In the genomic region with DNA sequence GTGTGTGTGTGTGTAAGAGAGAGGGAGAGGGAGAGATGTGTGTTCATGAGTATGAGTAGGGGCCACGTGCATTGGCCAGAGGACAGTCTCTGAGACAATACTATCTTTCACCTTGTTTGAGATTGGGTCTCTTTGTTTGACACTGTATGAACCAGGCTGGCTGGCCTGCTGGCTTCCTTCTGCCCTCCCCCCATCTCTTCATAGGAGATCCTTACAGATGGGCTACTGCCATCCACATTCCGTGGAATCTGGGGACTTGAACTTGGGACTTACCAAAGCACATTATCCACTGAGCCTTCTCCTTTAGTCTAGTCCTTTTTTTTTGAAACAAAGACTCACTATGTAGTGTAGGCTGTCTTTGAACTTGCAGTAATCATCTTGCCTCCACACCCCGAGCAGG, we compare ENCODE assay signal across 11 mouse cellular contexts. TPM values are rescaled to one million over a fixed set of nuclear protein-coding genes. Genes with fewer than 3 reads are reported as not detected.
A peak's percentile ranks its signal among the peaks of the same experiment; 100 is the strongest.
DNase-seq lines count a peak whose midpoint lies in the region; ATAC-seq and TF ChIP-seq lines count a peak whose summit lies in the region.
"Had no signal": no experiment of that assay in that cellular context is flagged by ENCODE, and none has a peak within 500 bp of the region (broad histone marks: within the 10 kb centered on the region; RNA-seq: fewer than 3 reads in every experiment).

No protein-coding gene starts in this region.

- peak overlapping the region; percentile 41; the same call in 1 of the 2 replicates for H3K4me3 ChIP-seq in kidney, embryonic 16.5 days (ENCODE audit: low read length)
- peak overlapping the region; percentile 51 for H3K4me3 ChIP-seq in forebrain, embryonic 10.5 days
- H3K4me3 ChIP-seq in hindbrain, postnatal 0 days (ENCODE audit: low read length), result no peak overlapping the region
- no peak overlapping the region for H3K4me3 ChIP-seq in neural tube, embryonic 12.5 days

- H3K27ac ChIP-seq in kidney, embryonic 16.5 days (ENCODE audit: low read length), result no peak overlapping the region
- peak overlapping the region; percentile 80; the same call in 1 of the 2 replicates for H3K27ac ChIP-seq in forebrain, embryonic 10.5 days
- no peak overlapping the region for H3K27ac ChIP-seq in hindbrain, postnatal 0 days
- H3K27ac ChIP-seq in neural tube, embryonic 12.5 days, result no peak overlapping the region

- no peak for ATAC-seq in kidney, embryonic 16.5 days (ENCODE audit: low FRiP score, low TSS enrichment)
- 0 out of 2 replicates have a peak, but pooled peaks have one; percentile 13 for ATAC-seq in hindbrain, postnatal 0 days
- 0 out of 2 replicates have a peak, but pooled peaks have one; percentile 15 for ATAC-seq in neural tube, embryonic 12.5 days (ENCODE audit: low FRiP score, low read depth)
- ATAC-seq in CD4-positive, CD25-positive, alpha-beta regulatory T cell, adult 4 months, result no peak

- DNase-seq in kidney, postnatal 36 days, result no peak
- no peak for DNase-seq in forebrain, embryonic 10.5 days (ENCODE audit: extremely low spot score, low spot score)
- DNase-seq in hindbrain, postnatal 0 days (ENCODE audit: low spot score), result no peak
- no peak for DNase-seq in left cerebral cortex, postnatal 4 days
- no peak for DNase-seq in ovary, postnatal 36 days (ENCODE audit: low spot score)
- DNase-seq: kidney, adult 9 months had no signal

- WGBS in kidney, embryonic 16.5 days, result 37% methylated on average over 3 of the region's 3 CpGs
- 25% methylated on average over 3 of the region's 3 CpGs for WGBS in forebrain, embryonic 10.5 days
- WGBS in hindbrain, postnatal 0 days, result 29% methylated on average over 3 of the region's 3 CpGs
- WGBS in neural tube, embryonic 12.5 days, result 23% methylated on average over 3 of the region's 3 CpGs

- peaks cover 47% of the 10 kb centered on the region for H3K4me1 ChIP-seq in kidney, embryonic 16.5 days (ENCODE audit: insufficient read depth, low read length)
- peaks cover 51% of the 10 kb centered on the region for H3K4me1 ChIP-seq in forebrain, embryonic 10.5 days
- H3K4me1 ChIP-seq in hindbrain, postnatal 0 days (ENCODE audit: insufficient read depth, low read length), result peaks cover 17% of the 10 kb centered on the region
- peaks cover 34% of the 10 kb centered on the region for H3K4me1 ChIP-seq in neural tube, embryonic 12.5 days

- intact Hi-C loops in left cerebral cortex, postnatal 4 days (cut with DNase I), result no loop called here

- no peaks in the 10 kb centered on the region for H3K9me3 ChIP-seq in kidney, embryonic 16.5 days (ENCODE audit: low read length)
- H3K9me3 ChIP-seq in forebrain, embryonic 10.5 days, result no peaks in the 10 kb centered on the region
- H3K9me3 ChIP-seq in hindbrain, postnatal 0 days (ENCODE audit: low read length), result no peaks in the 10 kb centered on the region
- no peaks in the 10 kb centered on the region for H3K9me3 ChIP-seq in neural tube, embryonic 12.5 days

- no peaks in the 10 kb centered on the region for H3K36me3 ChIP-seq in kidney, embryonic 16.5 days (ENCODE audit: insufficient read depth, low read length)
- H3K36me3 ChIP-seq in forebrain, embryonic 10.5 days (replicated peaks), result no peaks in the 10 kb centered on the region
- H3K36me3 ChIP-seq in hindbrain, postnatal 0 days (ENCODE audit: insufficient read depth, low read length), result no peaks in the 10 kb centered on the region
- no peaks in the 10 kb centered on the region for H3K36me3 ChIP-seq in neural tube, embryonic 12.5 days

- TF ChIP-seq CTCF in hindbrain, postnatal 0 days (IDR thresholded peaks at IDR 0.05; ENCODE audit: low read depth), result no peak

- peaks cover 8% of the 10 kb centered on the region for H3K27me3 ChIP-seq in kidney, embryonic 16.5 days (ENCODE audit: insufficient read depth, low read length)
- peaks cover 94% of the 10 kb centered on the region for H3K27me3 ChIP-seq in forebrain, embryonic 10.5 days (ENCODE audit: poor library complexity, severe bottlenecking)
- H3K27me3 ChIP-seq in hindbrain, postnatal 0 days (ENCODE audit: insufficient read depth, low read length), result peaks cover 17% of the 10 kb centered on the region
- peaks cover 53% of the 10 kb centered on the region for H3K27me3 ChIP-seq in neural tube, embryonic 12.5 days (replicated peaks)

- peak overlapping the region; percentile 69 for H3K4me2 ChIP-seq in kidney, embryonic 16.5 days (replicated peaks; ENCODE audit: low read depth, low read length)
- H3K4me2 ChIP-seq in hindbrain, postnatal 0 days (ENCODE audit: low read depth, low read length), result peak overlapping the region; percentile 73
- H3K4me2 ChIP-seq in neural tube, embryonic 12.5 days (replicated peaks), result peak overlapping the region; percentile 74

- H3K9ac ChIP-seq in kidney, embryonic 16.5 days (replicated peaks; ENCODE audit: low read length), result no peak overlapping the region
- no peak overlapping the region for H3K9ac ChIP-seq in hindbrain, postnatal 0 days (replicated peaks; ENCODE audit: low read length)
- peak overlapping the region; percentile 34; the same call in 1 of the 2 replicates for H3K9ac ChIP-seq in neural tube, embryonic 12.5 days

RNA-seq across cellular contexts. Expression of a gene that starts 2.2 kb away (rescaled TPM):
- 31.0 and 31.8 TPM in 2 replicates for polyA plus RNA-seq in kidney, embryonic 16.5 days (2015; fragmentation: Nextera tagmentation; extraction: Ambion mirVana)
- 10.4 and 11.2 TPM in 2 replicates for polyA plus RNA-seq in forebrain, embryonic 10.5 days (2016; fragmentation: Nextera tagmentation; extraction: Ambion mirVana)
- 6.7 and 7.0 TPM in 2 replicates for total RNA-seq in hindbrain, postnatal 0 days (2014; rRNA removed)
- 3.6 and 4.9 TPM in 2 replicates for polyA plus RNA-seq in hindbrain, postnatal 0 days (2015; fragmentation: Nextera tagmentation; extraction: Ambion mirVana)
- polyA plus RNA-seq in neural tube, embryonic 12.5 days (2016; fragmentation: Nextera tagmentation; extraction: Ambion mirVana), result 6.0 and 6.5 TPM in 2 replicates
- not detected for polyA plus RNA-seq in CD4-positive, CD25-positive, alpha-beta regulatory T cell, adult 4 months (2017; shearing (Covaris generic))
- under 1 TPM; 0.28 to 0.46 TPM for total RNA-seq in left cerebral cortex, postnatal 4 days (2021)

RNA-seq across cellular contexts. Expression of a gene that starts 8.1 kb away (rescaled TPM):
- not detected in 2 replicates for polyA plus RNA-seq in kidney, embryonic 16.5 days (2015; fragmentation: Nextera tagmentation; extraction: Ambion mirVana)
- polyA plus RNA-seq in forebrain, embryonic 10.5 days (2016; fragmentation: Nextera tagmentation; extraction: Ambion mirVana), result not detected in 2 replicates
- not detected in 2 replicates for total RNA-seq in hindbrain, postnatal 0 days (2014; rRNA removed)
- not detected in 2 replicates for polyA plus RNA-seq in hindbrain, postnatal 0 days (2015; fragmentation: Nextera tagmentation; extraction: Ambion mirVana)
- polyA plus RNA-seq in neural tube, embryonic 12.5 days (2016; fragmentation: Nextera tagmentation; extraction: Ambion mirVana), result not detected in 2 replicates
- not detected for polyA plus RNA-seq in CD4-positive, CD25-positive, alpha-beta regulatory T cell, adult 4 months (2017; shearing (Covaris generic))
- not detected for total RNA-seq in left cerebral cortex, postnatal 4 days (2021)
- total RNA-seq: adrenal gland, postnatal 10 days; left cerebral cortex, postnatal 10 days had no signal

Comparison
In these comparisons a context has a peak if more than half of its experiments do, and no peak if none do; other contexts are left out.
1. ATAC-seq: peak in hindbrain, postnatal 0 days (single experiment) and neural tube, embryonic 12.5 days (single experiment); none in kidney, embryonic 16.5 days (single experiment) and CD4-positive, CD25-positive, alpha-beta regulatory T cell, adult 4 months (single experiment).
2. H3K4me3 ChIP-seq: peak in kidney, embryonic 16.5 days (single experiment) and forebrain, embryonic 10.5 days (single experiment); none in hindbrain, postnatal 0 days (single experiment) and neural tube, embryonic 12.5 days (single experiment).
3. Peak in every context shown above with its lines, with median percentiles within 50 percentile points of each other: H3K4me2 ChIP-seq.